ENCODE assay signal across 11 mouse cellular contexts in the genomic region with DNA sequence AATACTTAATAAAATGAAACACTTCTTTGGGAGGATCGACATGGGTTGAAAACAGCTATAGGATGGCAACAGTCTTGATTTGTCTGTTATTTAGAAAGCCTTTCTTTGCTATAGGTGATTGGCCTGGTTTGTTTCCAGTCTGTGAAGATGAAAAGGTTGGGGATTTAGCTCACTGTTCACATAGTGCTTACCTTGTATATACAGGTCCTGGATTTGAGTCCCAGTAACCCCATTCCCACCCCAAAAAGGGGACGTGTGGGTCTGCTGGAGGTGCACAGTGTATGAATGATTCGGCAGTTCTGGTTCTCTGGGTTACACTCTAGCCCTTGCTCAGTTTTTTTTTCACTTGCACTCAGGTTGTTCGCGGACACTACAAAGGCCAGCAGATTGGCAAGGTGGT. TPM values are rescaled to one million over a fixed set of nuclear protein-coding genes. Genes with fewer than 3 reads are reported as not detected.
DNase-seq lines count a peak whose midpoint lies in the region; ATAC-seq and TF ChIP-seq lines count a peak whose summit lies in the region.
"Had no signal": no experiment of that assay in that cellular context is flagged by ENCODE, and none has a peak within 500 bp of the region (broad histone marks: within the 10 kb centered on the region; RNA-seq: fewer than 3 reads in every experiment).

No protein-coding gene starts in this region.

- H3K4me3 ChIP-seq in kidney, postnatal 0 days (replicated peaks; ENCODE audit: low read depth, low read length), result peak overlapping the region; percentile 62; the same call in 1 of the 2 replicates
- peak overlapping the region; percentile 91 for H3K4me3 ChIP-seq in embryonic facial prominence, embryonic 12.5 days
- peak overlapping the region; percentile 75 for H3K4me3 ChIP-seq in intestine, embryonic 16.5 days (ENCODE audit: low read length)
- H3K4me3 ChIP-seq in kidney, adult 2 months (ENCODE audit: insufficient read depth, low read depth, low read length), result no peak overlapping the region; the same call in 1 of the 2 replicates

- no peak for TF ChIP-seq CTCF in kidney, postnatal 0 days (IDR thresholded peaks at IDR 0.05; ENCODE audit: low read depth)
- TF ChIP-seq CTCF in kidney, adult 2 months (conservative IDR thresholded peaks at IDR 0.05; ENCODE audit: insufficient read depth, insufficient read length, low read depth, low read length), result no peak

- H3K36me3 ChIP-seq in kidney, postnatal 0 days (ENCODE audit: insufficient read depth, low read length), result peaks cover 29% of the 10 kb centered on the region
- H3K36me3 ChIP-seq in embryonic facial prominence, embryonic 12.5 days, result peaks cover 41% of the 10 kb centered on the region
- peaks cover 26% of the 10 kb centered on the region for H3K36me3 ChIP-seq in intestine, embryonic 16.5 days (ENCODE audit: control insufficient read depth, insufficient read depth, low read length)
- peaks cover 11% of the 10 kb centered on the region for H3K36me3 ChIP-seq in kidney, adult 2 months (ENCODE audit: control insufficient read depth, insufficient read depth, low read length)

- no peak for DNase-seq in kidney, postnatal 0 days (ENCODE audit: low spot score)
- no peak for DNase-seq in kidney, adult 8-10 months
- peak; percentile 16 for DNase-seq in naive thymus-derived CD4-positive, alpha-beta T cell, adult 2 months (ENCODE audit: low read depth)
- no peak for DNase-seq in gastrocnemius, postnatal 14 days
- DNase-seq in kidney, adult 2 months, result no peak
- DNase-seq: cerebellum, postnatal 36 days; layer of hippocampus, postnatal 36 days had no signal

- H3K9ac ChIP-seq in kidney, postnatal 0 days (ENCODE audit: low read depth, low read length), result peak overlapping the region; percentile 82
- peak overlapping the region; percentile 88 for H3K9ac ChIP-seq in embryonic facial prominence, embryonic 12.5 days
- H3K9ac ChIP-seq in intestine, embryonic 16.5 days (ENCODE audit: low read depth, low read length), result peak overlapping the region; percentile 90

- H3K27me3 ChIP-seq in kidney, postnatal 0 days (ENCODE audit: insufficient read depth, low read length), result no peaks in the 10 kb centered on the region
- 0 out of 2 replicates have a peak, but pooled peaks cover 2% of the 10 kb centered on the region for H3K27me3 ChIP-seq in embryonic facial prominence, embryonic 12.5 days
- H3K27me3 ChIP-seq in intestine, embryonic 16.5 days (replicated peaks; ENCODE audit: control insufficient read depth, insufficient read depth, low read length), result no peaks in the 10 kb centered on the region
- H3K27me3 ChIP-seq in kidney, adult 2 months (replicated peaks; ENCODE audit: control insufficient read depth, insufficient read depth, low read length), result no peaks in the 10 kb centered on the region

- no peak for ATAC-seq in kidney, postnatal 0 days (replicated peaks; ENCODE audit: low FRiP score, low read depth)
- no peak for ATAC-seq in embryonic facial prominence, embryonic 12.5 days (ENCODE audit: insufficient number of reproducible peaks, insufficient read depth, low FRiP score, low TSS enrichment)
- no peak for ATAC-seq in intestine, embryonic 16.5 days
- no peak for ATAC-seq in erythroid progenitor cell, adult 5-6 weeks (replicated peaks; ENCODE audit: low FRiP score, poor library complexity, severe bottlenecking)

- H3K27ac ChIP-seq in kidney, postnatal 0 days, result no peak overlapping the region
- no peak overlapping the region; the same call in 1 of the 2 replicates for H3K27ac ChIP-seq in embryonic facial prominence, embryonic 12.5 days
- H3K27ac ChIP-seq in intestine, embryonic 16.5 days (ENCODE audit: low read length), result no peak overlapping the region
- no peak overlapping the region for H3K27ac ChIP-seq in kidney, adult 2 months (ENCODE audit: insufficient read depth, low read depth, low read length)

- no peaks in the 10 kb centered on the region for H3K9me3 ChIP-seq in kidney, postnatal 0 days (replicated peaks; ENCODE audit: low read length)
- no peaks in the 10 kb centered on the region for H3K9me3 ChIP-seq in embryonic facial prominence, embryonic 12.5 days
- no peaks in the 10 kb centered on the region for H3K9me3 ChIP-seq in intestine, embryonic 16.5 days (ENCODE audit: control insufficient read depth, low read length)

- intact Hi-C loops in gastrocnemius, postnatal 14 days (cut with DNase I; ENCODE audit: low total_unique reads), result no loop called here

- WGBS in kidney, postnatal 0 days, result 78% methylated on average over 5 of the region's 5 CpGs
- WGBS in embryonic facial prominence, embryonic 12.5 days, result 79% methylated on average over 5 of the region's 5 CpGs
- WGBS in intestine, embryonic 16.5 days, result 81% methylated on average over 5 of the region's 5 CpGs
- WGBS in kidney, adult 2 months, result 69% methylated on average over 5 of the region's 5 CpGs

- peak overlapping the region; percentile 61 for H3K4me2 ChIP-seq in kidney, postnatal 0 days (ENCODE audit: low read length)
- H3K4me2 ChIP-seq in embryonic facial prominence, embryonic 12.5 days (replicated peaks), result peak overlapping the region; percentile 59
- peak overlapping the region; percentile 68 for H3K4me2 ChIP-seq in intestine, embryonic 16.5 days (ENCODE audit: low read depth, low read length)

- no peak for TF ChIP-seq POLR2A in kidney, adult 2 months (IDR thresholded peaks at IDR 0.05; ENCODE audit: low read depth, low read length)

- peaks cover 5% of the 10 kb centered on the region for H3K4me1 ChIP-seq in kidney, postnatal 0 days (replicated peaks; ENCODE audit: insufficient read depth, low read length)
- peaks cover 10% of the 10 kb centered on the region for H3K4me1 ChIP-seq in embryonic facial prominence, embryonic 12.5 days
- H3K4me1 ChIP-seq in intestine, embryonic 16.5 days (ENCODE audit: control insufficient read depth, insufficient read depth, low read length), result peaks cover 4% of the 10 kb centered on the region; the same call in 1 of the 2 replicates
- H3K4me1 ChIP-seq in kidney, adult 2 months (ENCODE audit: control insufficient read depth, insufficient read depth, low read length), result no peaks in the 10 kb centered on the region

RNA-seq across cellular contexts. Expression of a gene that starts 1.4 kb away (rescaled TPM):
- 1,114 and 1,312 TPM in 2 replicates for polyA plus RNA-seq in kidney, postnatal 0 days (2015; fragmentation: Nextera tagmentation; extraction: Ambion mirVana)
- polyA plus RNA-seq in embryonic facial prominence, embryonic 12.5 days (2016; fragmentation: Nextera tagmentation; extraction: Ambion mirVana), result 915 and 939 TPM in 2 replicates
- 784 and 889 TPM in 2 replicates for polyA plus RNA-seq in intestine, embryonic 16.5 days (2015; fragmentation: Nextera tagmentation; extraction: Ambion mirVana)
- 896 and 989 TPM in 2 replicates for total RNA-seq in erythroid progenitor cell, adult 5-6 weeks (2015; ENCODE audit: low replicate concordance)
- 751 and 992 TPM in 2 replicates for total RNA-seq in erythroid progenitor cell, adult 5-6 weeks (2017; ENCODE audit: low replicate concordance)
- 100 to 1,000 TPM; 791 to 878 TPM for total RNA-seq in gastrocnemius, postnatal 14 days (2021)
- polyA plus RNA-seq in kidney, adult 2 months (2012; rRNA removed), result 1,040 and 1,128 TPM in 2 replicates

RNA-seq across cellular contexts. Expression of a gene that starts 14.5 kb away (rescaled TPM):
- 0.13 and 0.17 TPM in 2 replicates for polyA plus RNA-seq in kidney, postnatal 0 days (2015; fragmentation: Nextera tagmentation; extraction: Ambion mirVana)
- 0.08 and 0.19 TPM in 2 replicates for polyA plus RNA-seq in embryonic facial prominence, embryonic 12.5 days (2016; fragmentation: Nextera tagmentation; extraction: Ambion mirVana)
- 0.34 and 0.54 TPM in 2 replicates for polyA plus RNA-seq in intestine, embryonic 16.5 days (2015; fragmentation: Nextera tagmentation; extraction: Ambion mirVana)
- total RNA-seq in erythroid progenitor cell, adult 5-6 weeks (2015; ENCODE audit: low replicate concordance), result not detected in 2 replicates
- not detected in 2 replicates for total RNA-seq in erythroid progenitor cell, adult 5-6 weeks (2017; ENCODE audit: low replicate concordance)
- total RNA-seq in gastrocnemius, postnatal 14 days (2021), result not detected
- 0.07 and 0.13 TPM in 2 replicates for polyA plus RNA-seq in kidney, adult 2 months (2012; rRNA removed)
- total RNA-seq: layer of hippocampus, postnatal 36 days had no signal
- polyA plus RNA-seq: small intestine, adult 2 months had no signal

RNA-seq across cellular contexts. Expression of a gene that starts 24.1 kb away (rescaled TPM):
- 0.29 TPM in 1 of 2 replicates, not detected in the other for polyA plus RNA-seq in kidney, postnatal 0 days (2015; fragmentation: Nextera tagmentation; extraction: Ambion mirVana)
- not detected in 2 replicates for polyA plus RNA-seq in embryonic facial prominence, embryonic 12.5 days (2016; fragmentation: Nextera tagmentation; extraction: Ambion mirVana)
- not detected in 2 replicates for polyA plus RNA-seq in intestine, embryonic 16.5 days (2015; fragmentation: Nextera tagmentation; extraction: Ambion mirVana)
- not detected in 2 replicates for total RNA-seq in erythroid progenitor cell, adult 5-6 weeks (2015; ENCODE audit: low replicate concordance)
- total RNA-seq in erythroid progenitor cell, adult 5-6 weeks (2017; ENCODE audit: low replicate concordance), result not detected in 2 replicates
- not detected for total RNA-seq in gastrocnemius, postnatal 14 days (2021)
- polyA plus RNA-seq in kidney, adult 2 months (2012; rRNA removed), result 0.33 and 0.46 TPM in 2 replicates
- total RNA-seq: layer of hippocampus, postnatal 36 days had no signal
- polyA plus RNA-seq: small intestine, adult 2 months had no signal

RNA-seq across cellular contexts. Expression of a gene that starts 31.2 kb away (rescaled TPM):
- polyA plus RNA-seq in kidney, postnatal 0 days (2015; fragmentation: Nextera tagmentation; extraction: Ambion mirVana), result 86.1 and 90.9 TPM in 2 replicates
- 78.6 and 82.0 TPM in 2 replicates for polyA plus RNA-seq in embryonic facial prominence, embryonic 12.5 days (2016; fragmentation: Nextera tagmentation; extraction: Ambion mirVana)
- 70.4 and 73.6 TPM in 2 replicates for polyA plus RNA-seq in intestine, embryonic 16.5 days (2015; fragmentation: Nextera tagmentation; extraction: Ambion mirVana)
- total RNA-seq in erythroid progenitor cell, adult 5-6 weeks (2015; ENCODE audit: low replicate concordance), result 21.6 and 40.7 TPM in 2 replicates
- 60.1 and 74.4 TPM in 2 replicates for total RNA-seq in erythroid progenitor cell, adult 5-6 weeks (2017; ENCODE audit: low replicate concordance)
- 10 to 100 TPM; 54.3 to 61.1 TPM for total RNA-seq in gastrocnemius, postnatal 14 days (2021)
- polyA plus RNA-seq in kidney, adult 2 months (2012; rRNA removed), result 88.9 and 104 TPM in 2 replicates

RNA-seq across cellular contexts. Expression of a gene that starts 54.5 kb away (rescaled TPM):
- polyA plus RNA-seq in kidney, postnatal 0 days (2015; fragmentation: Nextera tagmentation; extraction: Ambion mirVana), result 8.9 and 11.3 TPM in 2 replicates
- 8.1 and 8.5 TPM in 2 replicates for polyA plus RNA-seq in embryonic facial prominence, embryonic 12.5 days (2016; fragmentation: Nextera tagmentation; extraction: Ambion mirVana)
- 8.3 and 9.0 TPM in 2 replicates for polyA plus RNA-seq in intestine, embryonic 16.5 days (2015; fragmentation: Nextera tagmentation; extraction: Ambion mirVana)
- not detected in 2 replicates for total RNA-seq in erythroid progenitor cell, adult 5-6 weeks (2015; ENCODE audit: low replicate concordance)
- not detected in 2 replicates for total RNA-seq in erythroid progenitor cell, adult 5-6 weeks (2017; ENCODE audit: low replicate concordance)
- 10 to 100 TPM; 10.7 to 13.8 TPM for total RNA-seq in gastrocnemius, postnatal 14 days (2021)
- 38.2 and 44.7 TPM in 2 replicates for polyA plus RNA-seq in kidney, adult 2 months (2012; rRNA removed)
